Mouse (Mus musculus) ES-Bruce4 (cell line): ENCODE data around the gene Klhl21.

Experiments
- CTCF ChIP-seq: IDR thresholded peaks from one replicate; pipeline ENCODE4 v1.8.1; 2011; ENCODE audit warnings: low read depth, low read length
- EP300 ChIP-seq: IDR thresholded peaks from 2 replicates; pipeline ENCODE4 v1.6.1; 2011; ENCODE audit warnings: low read depth, low read length; ENCODE audit not compliant: insufficient read depth
- POLR2A ChIP-seq: IDR thresholded peaks from one replicate; pipeline ENCODE4 v1.8.1; 2011; ENCODE audit warnings: low read length; ENCODE audit not compliant: insufficient read depth

GRCm38 (mm10) chr4:152019073-152019472 lies 10.5 kb downstream of the Klhl21 start:
- TF ChIP-seq POLR2A = no peak
- TF ChIP-seq CTCF = no peak
- TF ChIP-seq EP300 = no peak
